Mouse (Mus musculus) limb, embryonic 14.5 days (tissue): ENCODE measurements around the gene Ass1. TPM values are rescaled to one million over a fixed set of nuclear protein-coding genes. Genes with fewer than 3 reads are reported as not detected.

Source experiments
- ATAC-seq: fragments of 200-750 bp; cut with Nextera tagmentation; 2 replicates; pipeline ENCODE4 v1.8.0; 2017; ENCODE audit warnings: low read depth, moderate number of reproducible peaks, moderate TSS enrichment; ENCODE audit not compliant: low FRiP score
- DNase-seq: peaks from one replicate; pipeline ENCODE4 v3.0.0-alpha.2; 2015; ENCODE audit warnings: low spot score
- H3K27ac ChIP-seq: fragments of 300-500 bp; sonication (generic); replicated peaks from 2 replicates; pipeline ENCODE4 v1.5.1; 2014; ENCODE audit warnings: low read depth, mild to moderate bottlenecking, low read length, moderate library complexity, mixed read lengths
- H3K27me3 ChIP-seq: fragments of 300-500 bp; sonication (generic); 2 replicates; pipeline ENCODE4 v1.6.1; 2014; ENCODE audit warnings: low read length, mixed read lengths; ENCODE audit not compliant: control insufficient read depth, insufficient read depth
- H3K36me3 ChIP-seq: fragments of 300-500 bp; sonication (generic); 2 replicates; pipeline ENCODE4 v1.6.1; 2014; ENCODE audit warnings: mild to moderate bottlenecking, low read length, moderate library complexity, mixed read lengths; ENCODE audit not compliant: control insufficient read depth, insufficient read depth
- H3K4me1 ChIP-seq: fragments of 300-500 bp; sonication (generic); 2 replicates; pipeline ENCODE4 v1.6.1; 2014; ENCODE audit warnings: antibody characterized with exemption, low read length, mixed read lengths; ENCODE audit not compliant: control insufficient read depth, insufficient read depth
- H3K4me2 ChIP-seq: fragments of 300-500 bp; sonication (generic); replicated peaks from 2 replicates; pipeline ENCODE4 v1.6.1; 2014; ENCODE audit warnings: low read depth, mild to moderate bottlenecking, low read length, moderate library complexity; ENCODE audit not compliant: severe bottlenecking
- H3K4me3 ChIP-seq: fragments of 300-500 bp; sonication (generic); replicated peaks from 2 replicates; pipeline ENCODE4 v1.5.1; 2014; ENCODE audit warnings: low read length
- H3K9ac ChIP-seq: fragments of 300-500 bp; sonication (generic); 2 replicates; pipeline ENCODE4 v1.6.1; 2014; ENCODE audit warnings: mild to moderate bottlenecking, low read depth, low read length, moderate library complexity; ENCODE audit not compliant: severe bottlenecking
- H3K9me3 ChIP-seq: fragments of 300-500 bp; sonication (generic); 2 replicates; pipeline ENCODE4 v1.6.1; 2016; ENCODE audit warnings: low read length; ENCODE audit not compliant: control insufficient read depth
- POLR2A ChIP-seq: fragments of 200-500 bp; IDR thresholded peaks from 2 replicates; pipeline ENCODE4 v1.8.0; 2012; ENCODE audit warnings: inconsistent platforms, mild to moderate bottlenecking, moderate library complexity, borderline replicate concordance; ENCODE audit not compliant: insufficient read depth, insufficient read length; ENCODE audit errors: extremely low read depth
- WGBS: fragments of 180-500 bp; shearing (Covaris S2); extraction: QIAGEN DNeasy Blood & Tissue Kit; methylation state at CpG from one replicate; pipeline ENCODE4 v1.1.7; 2014; 5-methylcytosine and 5-hydroxymethylcytosine counted together
- polyA plus RNA-seq, 2 experiments: library from polyadenylated mRNA; depleted of rRNA in 1 of 2; stranded (reverse) in 1 of 2; unstranded in 1 of 2; fragments of >200 nt; fragmentation: Nextera tagmentation in 1 of 2; extraction: Ambion mirVana in 1 of 2; gene quantifications; 2 replicates each; pipeline versions ENCODE4 v1.2.1 to v1.2.3; 2012 to 2014

The Ass1 gene
- polyA plus RNA-seq (2012; rRNA removed) (15.4 and 17.1 TPM in 2 replicates), polyA plus RNA-seq (2014; fragmentation: Nextera tagmentation; extraction: Ambion mirVana) (21.3 and 27.1 TPM in 2 replicates)

DNA sequence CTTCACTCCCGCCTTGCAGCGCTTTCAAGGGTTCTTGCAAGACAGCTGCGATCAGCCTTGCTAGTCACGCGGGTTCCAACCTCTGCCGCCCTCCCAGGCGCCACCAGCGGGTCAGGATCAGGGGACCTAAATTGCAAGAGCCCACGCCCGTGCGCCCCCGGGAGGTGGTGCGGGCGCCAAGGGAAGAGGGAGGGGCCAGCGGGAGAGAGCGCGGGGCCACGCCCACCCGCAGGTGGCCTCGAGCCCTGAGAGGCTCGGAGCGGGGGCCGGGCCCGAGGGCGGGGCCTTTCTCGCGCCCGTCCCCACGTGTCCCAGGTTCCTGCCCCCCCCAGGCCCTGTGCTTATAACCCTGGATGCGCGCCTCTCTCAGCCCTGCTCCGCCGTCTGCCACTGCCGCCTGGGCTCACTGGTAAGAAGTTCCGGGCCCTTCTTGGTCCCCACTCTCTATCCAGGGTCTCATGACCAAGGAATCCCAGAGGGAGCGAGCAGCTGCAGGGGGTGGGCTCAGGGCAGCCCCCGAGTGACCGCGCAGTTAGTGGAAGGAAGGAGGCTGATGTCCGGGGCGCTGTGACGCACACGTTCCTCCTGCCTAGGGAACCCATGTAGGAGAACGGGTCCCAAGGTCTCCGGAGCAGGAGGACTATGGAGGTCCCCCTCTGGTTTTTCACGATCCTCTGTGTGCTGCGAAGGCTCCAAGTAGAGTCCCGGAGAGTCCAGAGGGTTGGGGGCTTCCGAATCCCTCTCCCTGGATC is at the start of gene Ass1:
Gene Ass1, plus strand, starts transcription at position 277 of the 752 bp plus-strand sequence.
- Histone ChIP-seq H3K36me3 (no peaks in the 10 kb centered on the region), H3K27ac (peak within 1 kb of the TSS; percentile 52; the same call in 1 of the 2 replicates), H3K4me2 (peak within 1 kb of the TSS; percentile 96), H3K4me3 (peak within 1 kb of the TSS; percentile 43), H3K4me1 (peaks cover 17% of the 10 kb centered on the region; the same call in 1 of the 2 replicates), H3K27me3 (peaks cover 11% of the 10 kb centered on the region; the same call in 1 of the 2 replicates), H3K9ac (peak within 1 kb of the TSS; percentile 52), H3K9me3 (no peaks in the 10 kb centered on the region)
- ATAC-seq (peak; percentile 81), DNase-seq (peak; percentile 75)
- TF ChIP-seq POLR2A = no peak
- under 1% methylated on average over 35 of the region's 49 CpGs for WGBS

DNA sequence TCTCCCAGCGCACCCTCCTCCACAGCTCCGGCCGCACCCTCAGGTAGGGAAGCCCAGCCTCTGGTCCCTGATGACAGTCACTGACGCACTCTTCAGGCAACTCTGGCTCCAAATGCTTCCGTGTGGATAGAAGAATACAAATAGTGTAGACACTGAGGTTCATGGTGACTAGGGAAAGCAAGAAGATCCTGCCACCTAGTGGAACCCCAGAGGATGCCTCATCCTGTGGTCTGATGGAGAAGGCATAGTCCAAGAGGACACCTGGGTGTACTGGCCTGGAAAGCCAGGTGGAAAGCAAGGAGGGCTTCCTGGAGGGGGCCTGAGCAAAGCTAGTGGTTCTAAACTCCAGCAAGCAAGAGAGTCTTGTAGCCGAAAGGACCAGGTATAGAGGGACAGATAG is 49.1 kb upstream of the Ass1 start:
- Histone ChIP-seq H3K36me3 (no peaks in the 10 kb centered on the region), H3K4me1 (no peaks in the 10 kb centered on the region), H3K9ac (no peak overlapping the region), H3K4me2 (no peak overlapping the region), H3K27me3 (no peaks in the 10 kb centered on the region), H3K4me3 (no peak overlapping the region), H3K9me3 (no peaks in the 10 kb centered on the region), H3K27ac (no peak overlapping the region)
- ATAC-seq (no peak), DNase-seq (no peak)
- WGBS = 76% methylated on average over 6 of the region's 6 CpGs
- no peak for TF ChIP-seq POLR2A

GRCm38 (mm10) chr2:31422576-31422975 is 47.4 kb upstream of the Ass1 start:
- no peak for DNase-seq
- Histone ChIP-seq H3K9me3 (no peaks in the 10 kb centered on the region), H3K4me2 (no peak overlapping the region), H3K36me3 (no peaks in the 10 kb centered on the region), H3K9ac (no peak overlapping the region), H3K4me1 (no peaks in the 10 kb centered on the region), H3K27me3 (no peaks in the 10 kb centered on the region), H3K27ac (no peak overlapping the region), H3K4me3 (no peak overlapping the region)
- WGBS = 58% methylated on average over 5 of the region's 6 CpGs
- ATAC-seq = no peak
- no peak for TF ChIP-seq POLR2A

DNA sequence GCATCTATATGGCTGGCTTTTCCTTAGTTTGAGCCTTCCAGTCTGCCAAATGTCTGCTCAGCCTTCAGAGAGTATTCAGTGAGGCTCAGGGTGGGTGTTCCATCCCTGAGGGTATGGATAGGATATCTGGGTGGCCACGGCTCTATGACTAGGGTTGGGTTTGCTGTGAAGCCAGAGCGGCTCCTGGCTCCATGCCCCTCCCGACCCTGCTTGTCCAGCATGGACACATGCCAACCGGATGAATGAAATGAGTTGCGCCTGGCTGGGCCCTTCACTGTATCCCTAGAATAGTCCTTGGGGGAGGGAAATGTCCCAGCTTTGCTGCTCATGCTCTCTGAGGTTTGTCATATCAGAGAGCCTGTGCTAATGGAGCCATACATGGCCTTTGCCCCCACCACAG is 38.5 kb upstream of the Ass1 start:
- no peak overlapping the region for H3K4me2 ChIP-seq
- no peak for ATAC-seq
- H3K4me1 ChIP-seq = no peaks in the 10 kb centered on the region
- DNase-seq = no peak
- H3K27ac ChIP-seq = no peak overlapping the region
- H3K9me3 ChIP-seq = no peaks in the 10 kb centered on the region
- TF ChIP-seq POLR2A = no peak
- 82% methylated on average over 5 of the region's 5 CpGs for WGBS
- no peaks in the 10 kb centered on the region for H3K36me3 ChIP-seq
- no peak overlapping the region for H3K4me3 ChIP-seq
- H3K27me3 ChIP-seq = no peaks in the 10 kb centered on the region
- H3K9ac ChIP-seq = no peak overlapping the region

DNA sequence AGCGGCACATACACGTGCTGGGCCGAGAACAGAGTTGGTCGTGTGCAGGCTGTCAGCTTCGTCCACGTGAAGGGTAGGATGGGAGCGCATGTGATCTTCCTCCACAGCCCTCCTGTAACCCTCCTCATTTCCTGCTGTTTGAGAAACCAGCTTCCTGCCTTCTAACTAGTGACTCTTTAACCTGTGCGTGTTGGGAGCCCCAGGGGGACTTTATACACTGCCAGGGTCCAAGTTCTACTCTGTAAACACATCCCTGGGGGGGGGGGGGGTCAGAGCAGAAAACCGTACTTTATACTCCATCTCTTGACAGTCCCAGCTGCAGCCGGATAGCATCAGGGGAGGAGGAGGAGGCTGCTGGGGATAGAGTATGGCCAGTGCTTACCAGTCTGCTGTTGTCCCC is 35.3 kb upstream of the Ass1 start:
- Histone ChIP-seq H3K4me2 (no peak overlapping the region), H3K4me1 (no peaks in the 10 kb centered on the region), H3K4me3 (no peak overlapping the region), H3K9ac (no peak overlapping the region), H3K27ac (no peak overlapping the region), H3K36me3 (no peaks in the 10 kb centered on the region), H3K9me3 (no peaks in the 10 kb centered on the region), H3K27me3 (no peaks in the 10 kb centered on the region)
- ATAC-seq (peak; percentile 44; the same call in 1 of the 2 replicates), DNase-seq (no peak)
- 60% methylated on average over 10 of the region's 10 CpGs for WGBS
- TF ChIP-seq POLR2A = no peak
